Mouse (Mus musculus): ENCODE measurements around the gene Fam193a.

- TF ChIP-seq ZC3H11A (IDR thresholded peaks at IDR 0.05; ENCODE audit: borderline replicate concordance, low read depth, low read length) (no peak), ZNF384 (IDR thresholded peaks at IDR 0.05; ENCODE audit: low read depth, low read length) (no peak)
These were observed 150.9 kb downstream of the Fam193a start for GRCm38 (mm10) chr5:34520458-34521209.
